Mouse (Mus musculus) limb, embryonic 11.5 days (tissue): ENCODE data around the gene Klhl9. TPM values are rescaled to one million over a fixed set of nuclear protein-coding genes. Genes with fewer than 3 reads are reported as not detected.
"Not testable (repeated sequence)": the region's sequence is repeated elsewhere in the genome, so short reads cannot be mapped to it uniquely, and the experiment has no call there.

Experiments used
- ATAC-seq: fragments of 200-750 bp; cut with Nextera tagmentation; 2 replicates; pipeline ENCODE4 v1.8.0; 2017; ENCODE audit warnings: low read depth; ENCODE audit not compliant: insufficient number of reproducible peaks, low FRiP score, low TSS enrichment
- DNase-seq: peaks from one replicate; pipeline ENCODE4 v3.0.0-alpha.2; 2015; ENCODE audit warnings: low spot score
- H3K27ac ChIP-seq: fragments of 300-500 bp; sonication (generic); replicated peaks from 2 replicates; pipeline ENCODE4 v1.5.1; 2014; ENCODE audit warnings: low read depth, mild to moderate bottlenecking, low read length
- H3K27me3 ChIP-seq: fragments of 300-500 bp; sonication (generic); 2 replicates; pipeline ENCODE4 v1.6.1; 2014; ENCODE audit warnings: mild to moderate bottlenecking, low read length, mixed read lengths; ENCODE audit not compliant: control insufficient read depth, insufficient read depth
- H3K36me3 ChIP-seq: fragments of 300-500 bp; sonication (generic); 2 replicates; pipeline ENCODE4 v1.6.1; 2014; ENCODE audit warnings: mild to moderate bottlenecking, low read length, moderate library complexity, mixed read lengths; ENCODE audit not compliant: control insufficient read depth, insufficient read depth
- H3K4me1 ChIP-seq: fragments of 300-500 bp; sonication (generic); 2 replicates; pipeline ENCODE4 v1.6.1; 2014; ENCODE audit warnings: low read length, mixed read lengths; ENCODE audit not compliant: control insufficient read depth, insufficient read depth
- H3K4me2 ChIP-seq: fragments of 300-500 bp; sonication (generic); 2 replicates; pipeline ENCODE4 v1.6.1; 2014; ENCODE audit warnings: low read depth, mild to moderate bottlenecking, moderate library complexity; ENCODE audit not compliant: severe bottlenecking
- H3K4me3 ChIP-seq: fragments of 300-500 bp; sonication (generic); 2 replicates; pipeline ENCODE4 v1.5.1; 2014; ENCODE audit warnings: low read depth, low read length
- H3K9ac ChIP-seq: fragments of 300-500 bp; sonication (generic); 2 replicates; pipeline ENCODE4 v1.6.1; 2014; ENCODE audit warnings: mild to moderate bottlenecking, low read length
- H3K9me3 ChIP-seq: fragments of 300-500 bp; sonication (generic); 2 replicates; pipeline ENCODE4 v1.6.1; 2016; ENCODE audit warnings: low read length; ENCODE audit not compliant: control insufficient read depth
- WGBS: fragments of 180-500 bp; shearing (Covaris S2); extraction: QIAGEN DNeasy Blood & Tissue Kit; methylation state at CpG from one replicate; pipeline ENCODE4 v1.1.7; 2014; 5-methylcytosine and 5-hydroxymethylcytosine counted together
- polyA plus RNA-seq: library from polyadenylated mRNA; unstranded; fragments of >200 nt; fragmentation: Nextera tagmentation; extraction: Ambion mirVana; gene quantifications from 2 replicates; pipeline ENCODE4 v1.2.1, GENCODE M21; 2014

Gene Klhl9
- polyA plus RNA-seq, 1 experiment from 2014 or later, result 139 TPM

DNA sequence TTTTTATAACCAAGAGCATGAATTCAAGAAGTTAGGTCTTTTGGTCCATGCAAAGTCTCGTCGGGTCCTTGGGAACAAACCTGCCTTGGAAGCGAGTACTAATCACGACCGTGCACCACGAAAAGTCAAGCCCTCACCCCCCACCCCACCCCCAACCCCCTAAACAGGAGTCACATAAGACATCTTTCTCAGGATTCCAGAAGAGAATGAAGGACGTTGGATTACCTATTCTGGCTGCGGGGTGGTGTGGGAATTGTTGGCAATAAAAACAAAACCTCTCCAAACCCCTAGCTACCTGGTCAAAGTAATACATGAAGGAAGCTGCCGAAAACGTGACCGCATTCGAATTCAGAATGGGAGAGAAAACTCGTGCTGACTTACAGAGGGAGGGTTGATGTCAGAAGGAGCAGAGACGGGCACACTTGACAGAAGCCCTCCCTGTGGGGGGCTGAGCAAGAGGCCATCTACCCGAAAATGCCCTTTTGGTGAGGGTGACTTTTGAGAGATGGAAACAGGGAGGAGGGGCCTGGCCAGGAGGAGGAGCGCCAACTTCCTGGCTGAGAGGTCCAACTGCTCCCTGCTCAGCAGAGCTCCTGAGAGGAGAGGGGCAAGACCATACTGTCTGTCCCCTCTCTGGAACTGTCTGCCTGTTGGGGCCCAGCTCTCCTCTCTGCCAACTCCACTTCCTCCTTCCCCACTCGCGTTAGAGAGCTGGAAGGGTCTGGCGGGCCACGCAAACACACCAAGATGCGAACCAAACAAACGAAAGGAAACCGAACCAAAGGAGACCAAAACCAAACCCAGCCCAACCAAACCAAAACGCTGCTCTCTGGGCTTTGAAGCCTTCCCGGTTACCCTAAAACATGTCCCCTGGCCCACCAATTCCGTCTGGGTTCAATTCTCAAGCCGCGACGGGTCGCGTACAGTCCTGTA is 34.6 kb upstream of the Klhl9 start:
- H3K4me2 ChIP-seq, result peak overlapping the region; percentile 61
- not testable (repeated sequence) for H3K27me3 ChIP-seq, H3K36me3 ChIP-seq, H3K4me1 ChIP-seq, H3K9me3 ChIP-seq, ATAC-seq
- H3K27ac ChIP-seq, result peak overlapping the region; percentile 77
- DNase-seq, result peak; percentile 58
- peak overlapping the region; percentile 60 for H3K9ac ChIP-seq
- 14% methylated on average over 28 of the region's 31 CpGs for WGBS
- H3K4me3 ChIP-seq, result peak overlapping the region; percentile 37

DNA sequence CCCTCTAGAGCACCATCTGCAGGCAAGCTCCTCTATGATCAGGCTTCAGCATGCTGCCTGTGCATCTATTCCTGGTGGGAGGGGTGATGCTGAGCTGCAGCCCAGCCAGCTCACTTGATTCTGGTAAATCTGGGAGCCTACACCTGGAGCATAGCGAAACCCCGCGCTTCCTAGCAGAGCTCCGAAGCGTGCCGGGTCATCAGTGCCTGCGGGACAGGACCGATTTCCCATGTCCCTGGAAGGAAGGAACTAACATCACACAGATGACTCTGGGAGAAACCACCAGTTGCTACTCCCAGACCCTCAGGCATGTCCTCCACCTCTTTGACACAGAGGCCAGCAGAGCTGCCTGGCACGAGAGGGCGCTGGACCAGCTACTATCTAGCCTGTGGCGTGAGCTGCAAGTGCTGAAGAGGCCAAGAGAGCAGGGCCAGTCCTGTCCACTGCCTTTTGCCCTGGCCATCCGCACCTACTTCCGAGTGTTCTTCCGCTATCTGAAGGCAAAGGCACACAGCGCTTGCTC is 32.6 kb upstream of the Klhl9 start, which contains the start of gene Gm13271:
Gene Gm13271, plus strand, starts transcription at position 51 of the 523 bp plus-strand sequence.
- not testable (repeated sequence) for H3K27me3 ChIP-seq, DNase-seq, H3K4me2 ChIP-seq, H3K4me3 ChIP-seq, H3K4me1 ChIP-seq, H3K36me3 ChIP-seq, H3K9me3 ChIP-seq, H3K9ac ChIP-seq, ATAC-seq, H3K27ac ChIP-seq
- 74% methylated on average over 14 of the region's 15 CpGs for WGBS

DNA sequence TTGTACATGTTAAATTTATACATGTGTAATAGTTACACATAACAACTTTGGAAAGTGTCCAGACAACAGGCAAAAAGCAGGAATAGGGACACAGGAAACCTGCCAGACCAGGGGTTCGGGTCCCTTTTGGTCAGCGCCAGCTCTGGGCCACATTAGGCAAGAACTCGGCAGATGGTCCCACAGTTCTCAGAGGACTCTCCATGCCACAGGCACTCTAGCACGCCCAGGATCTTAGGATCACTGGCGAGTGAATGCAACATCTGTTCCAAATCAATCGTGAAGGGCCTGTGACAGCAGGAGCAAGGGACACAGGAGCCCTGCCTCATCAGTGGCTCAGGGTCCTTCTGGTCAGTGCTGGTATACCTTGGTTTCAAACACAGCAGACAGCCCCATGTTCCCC is 27.7 kb upstream of the Klhl9 start:
- no peaks in the 10 kb centered on the region for H3K36me3 ChIP-seq
- no peaks in the 10 kb centered on the region for H3K9me3 ChIP-seq
- no peak overlapping the region for H3K4me3 ChIP-seq
- DNase-seq (no peak), ATAC-seq (no peak)
- WGBS, result 29% methylated on average over 6 of the region's 6 CpGs
- no peak overlapping the region for H3K27ac ChIP-seq
- no peaks in the 10 kb centered on the region for H3K27me3 ChIP-seq
- H3K4me2 ChIP-seq, result no peak overlapping the region
- H3K9ac ChIP-seq, result no peak overlapping the region
- H3K4me1 ChIP-seq, result no peaks in the 10 kb centered on the region

- H3K27me3 ChIP-seq, result no peaks in the 10 kb centered on the region
- no peak overlapping the region for H3K9ac ChIP-seq
- no peaks in the 10 kb centered on the region for H3K36me3 ChIP-seq
- no peak for DNase-seq
- 80% methylated on average over 3 of the region's 3 CpGs for WGBS
- no peaks in the 10 kb centered on the region for H3K9me3 ChIP-seq
- no peaks in the 10 kb centered on the region for H3K4me1 ChIP-seq
- H3K4me3 ChIP-seq, result no peak overlapping the region
- no peak overlapping the region for H3K27ac ChIP-seq
- no peak overlapping the region for H3K4me2 ChIP-seq
- no peak for ATAC-seq
These were observed 21.9 kb upstream of the Klhl9 start for GRCm38 (mm10) chr4:88744207-88744606.

GRCm38 (mm10) chr4:88742771-88743371 is 20.6 kb upstream of the Klhl9 start:
- Histone ChIP-seq H3K27ac (no peak overlapping the region), H3K4me1 (no peaks in the 10 kb centered on the region), H3K4me2 (no peak overlapping the region), H3K36me3 (no peaks in the 10 kb centered on the region), H3K4me3 (no peak overlapping the region), H3K9ac (no peak overlapping the region), H3K27me3 (no peaks in the 10 kb centered on the region), H3K9me3 (no peaks in the 10 kb centered on the region)
- ATAC-seq (no peak), DNase-seq (no peak)
- WGBS, result 72% methylated on average over 7 of the region's 7 CpGs

DNA sequence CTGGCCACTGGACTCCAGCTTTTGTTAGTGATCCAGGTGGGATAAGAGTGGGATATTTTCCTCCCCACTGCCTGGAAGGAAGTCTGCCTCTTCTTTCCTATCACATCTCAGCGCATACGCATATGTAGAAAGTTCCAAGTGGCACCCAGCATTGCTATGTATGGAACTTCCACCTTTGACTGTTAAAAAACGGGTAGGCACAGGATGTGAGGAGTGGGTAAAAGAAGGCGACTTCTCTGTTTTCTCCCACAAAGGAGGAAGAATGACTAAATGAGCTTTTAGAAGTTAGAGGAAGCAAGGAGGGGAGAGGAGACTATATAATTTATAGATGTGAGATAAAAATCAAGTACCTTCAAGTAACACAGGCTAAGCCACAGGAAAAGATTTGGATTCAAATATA is 19.2 kb upstream of the Klhl9 start:
- no peaks in the 10 kb centered on the region for H3K36me3 ChIP-seq
- no peak overlapping the region for H3K4me3 ChIP-seq
- ATAC-seq, result no peak
- no peaks in the 10 kb centered on the region for H3K27me3 ChIP-seq
- no peaks in the 10 kb centered on the region for H3K9me3 ChIP-seq
- no peak overlapping the region for H3K27ac ChIP-seq
- no peak overlapping the region for H3K9ac ChIP-seq
- H3K4me1 ChIP-seq, result no peaks in the 10 kb centered on the region
- no peak for DNase-seq
- 95% methylated on average over 4 of the region's 4 CpGs for WGBS
- H3K4me2 ChIP-seq, result no peak overlapping the region

- Histone ChIP-seq H3K36me3 (no peaks in the 10 kb centered on the region), H3K4me1 (no peaks in the 10 kb centered on the region), H3K9ac (no peak overlapping the region), H3K4me3 (no peak overlapping the region), H3K9me3 (no peaks in the 10 kb centered on the region), H3K27ac (no peak overlapping the region), H3K4me2 (no peak overlapping the region), H3K27me3 (no peaks in the 10 kb centered on the region)
- DNase-seq, result no peak
- WGBS, result 85% methylated on average over 6 of the region's 6 CpGs
- no peak for ATAC-seq
These were observed 16.8 kb upstream of the Klhl9 start for GRCm38 (mm10) chr4:88739036-88739435.

DNA sequence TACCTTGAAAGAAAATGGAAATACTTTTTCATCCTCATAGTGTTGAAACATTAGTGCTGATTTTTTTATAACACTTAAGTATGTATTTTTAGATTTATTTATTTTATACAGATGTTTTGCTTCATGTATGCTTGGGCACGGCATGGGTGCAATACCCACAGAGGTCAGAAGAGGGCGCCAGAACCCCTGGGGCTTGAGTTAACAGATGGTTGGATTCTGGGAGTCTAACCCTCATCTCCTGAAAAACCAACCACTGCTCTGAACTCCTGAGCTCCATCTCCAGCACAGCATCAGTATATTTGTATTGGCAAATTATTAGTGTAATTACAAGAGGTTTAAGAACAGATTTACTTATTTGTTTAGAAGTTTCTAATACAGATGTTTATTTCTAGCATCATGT is 16.2 kb upstream of the Klhl9 start:
- Histone ChIP-seq H3K4me3 (no peak overlapping the region), H3K4me2 (no peak overlapping the region), H3K36me3 (no peaks in the 10 kb centered on the region), H3K27me3 (no peaks in the 10 kb centered on the region), H3K9ac (no peak overlapping the region), H3K27ac (no peak overlapping the region), H3K4me1 (no peaks in the 10 kb centered on the region), H3K9me3 (no peaks in the 10 kb centered on the region)
- 5% methylated on average over 2 of the region's 2 CpGs for WGBS
- ATAC-seq (no peak), DNase-seq (peak; percentile 89)
